Mouse (Mus musculus): ENCODE data around the gene Lim2. TPM values are rescaled to one million over a fixed set of nuclear protein-coding genes. Genes with fewer than 3 reads are reported as not detected.
A peak's percentile ranks its signal among the peaks of the same experiment; 100 is the strongest.
"Not testable (repeated sequence)": the region's sequence is repeated elsewhere in the genome, so short reads cannot be mapped to it uniquely, and the experiment has no call there.

Gene Lim2
- not detected in 2 replicates for polyA plus RNA-seq (2015; fragmentation: Nextera tagmentation; extraction: Ambion mirVana)

DNA sequence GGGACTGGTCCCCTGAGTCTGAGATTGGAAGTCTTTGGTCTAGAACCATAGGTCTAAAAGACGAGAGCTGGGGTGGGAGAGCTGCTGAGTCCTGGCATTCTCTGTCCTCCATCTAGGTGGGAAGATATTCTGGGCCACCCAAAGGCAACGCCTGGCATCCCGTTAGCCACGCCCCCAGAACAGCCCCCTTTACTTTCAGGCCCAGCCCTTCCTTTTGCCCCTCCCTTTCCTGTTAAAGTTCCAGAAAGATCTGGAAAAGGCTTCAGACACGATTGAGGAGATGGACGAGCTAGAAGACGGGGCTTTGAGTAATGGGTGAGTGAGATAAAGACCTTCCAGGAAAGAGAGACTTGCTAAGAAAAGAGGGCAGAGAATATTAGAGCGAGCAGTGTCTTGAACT, at the start of gene Lim2:
Gene Lim2 (plus strand): TSS at position 265 of the 400 bp plus-strand sequence.
- no peak for DNase-seq (ENCODE audit: low spot score)

DNA sequence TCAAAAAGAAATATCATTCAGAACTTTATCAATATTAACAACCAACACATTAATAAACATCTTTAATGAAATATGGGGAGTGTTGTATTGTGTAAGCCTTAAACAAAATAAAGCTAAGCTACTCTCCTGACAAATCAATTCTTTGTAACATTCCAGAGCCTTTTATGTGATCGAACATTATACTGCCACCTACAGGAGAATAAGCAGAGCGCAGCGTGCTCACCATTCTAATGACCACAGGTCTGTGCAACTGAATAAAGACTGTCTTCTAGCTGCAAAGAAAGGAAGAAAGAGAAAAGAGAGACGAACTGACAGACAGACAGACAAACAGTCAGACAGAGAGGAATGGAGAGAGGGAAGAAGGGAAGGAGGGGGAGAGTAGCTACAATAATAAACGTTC, 49.2 kb upstream of the Lim2 start:
- peak; percentile 28 for DNase-seq (ENCODE audit: low spot score)

DNA sequence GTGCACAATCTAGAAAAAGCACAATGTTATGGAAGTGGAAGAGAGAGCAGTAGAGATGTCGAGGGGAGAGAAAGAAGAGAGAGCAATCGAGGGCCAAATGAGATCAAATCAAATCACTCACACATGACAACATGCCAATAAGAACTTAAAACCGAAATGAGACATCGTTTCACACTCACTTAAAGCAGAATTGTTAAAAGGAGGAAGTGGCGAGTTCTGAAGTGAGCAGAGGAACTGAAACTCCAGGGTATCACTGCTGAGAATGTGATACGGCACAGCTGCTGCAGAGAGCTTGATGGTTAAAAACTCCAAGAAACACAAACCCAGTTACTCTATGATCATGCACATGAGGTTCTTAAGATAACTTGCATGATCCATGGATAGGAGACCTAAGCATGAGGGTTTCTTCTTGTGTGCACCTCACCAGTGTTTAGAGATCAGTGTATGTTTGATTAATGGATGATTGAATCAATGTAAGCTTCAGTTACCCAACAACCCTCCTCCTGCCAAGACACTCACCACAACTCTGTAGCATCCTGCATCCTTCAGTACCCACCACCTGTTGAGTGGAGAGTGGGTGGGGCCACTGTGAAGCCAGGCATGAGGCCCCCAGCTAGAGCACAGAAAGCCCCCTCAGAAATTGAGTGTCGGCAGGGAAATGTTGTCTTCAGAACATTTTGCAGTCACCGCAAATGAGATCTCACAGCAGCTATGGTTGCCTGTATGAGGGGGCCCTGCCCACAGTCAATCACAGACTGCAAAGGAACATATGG, 34.9 kb upstream of the Lim2 start:
- peak; percentile 8 for DNase-seq (ENCODE audit: low spot score)

DNA sequence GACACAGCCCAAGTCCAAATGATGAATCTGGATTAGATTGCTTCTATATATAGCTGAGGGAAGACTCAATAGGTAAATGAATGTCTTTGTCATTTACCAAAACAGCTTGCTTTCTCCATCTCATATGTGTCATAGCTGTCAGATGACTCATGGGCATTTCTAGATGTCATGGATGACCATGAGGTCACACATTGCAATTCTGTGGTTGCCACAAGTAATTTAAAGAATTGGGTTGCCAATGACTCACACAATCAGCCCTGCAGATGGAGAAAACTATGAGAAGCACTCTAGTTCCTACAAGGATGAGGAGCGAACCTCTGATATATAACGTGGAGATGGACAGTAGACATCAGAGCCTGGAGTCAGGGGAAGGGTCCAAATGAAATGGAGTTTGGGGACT, 28.0 kb upstream of the Lim2 start:
- DNase-seq (ENCODE audit: low spot score) = no peak

DNA sequence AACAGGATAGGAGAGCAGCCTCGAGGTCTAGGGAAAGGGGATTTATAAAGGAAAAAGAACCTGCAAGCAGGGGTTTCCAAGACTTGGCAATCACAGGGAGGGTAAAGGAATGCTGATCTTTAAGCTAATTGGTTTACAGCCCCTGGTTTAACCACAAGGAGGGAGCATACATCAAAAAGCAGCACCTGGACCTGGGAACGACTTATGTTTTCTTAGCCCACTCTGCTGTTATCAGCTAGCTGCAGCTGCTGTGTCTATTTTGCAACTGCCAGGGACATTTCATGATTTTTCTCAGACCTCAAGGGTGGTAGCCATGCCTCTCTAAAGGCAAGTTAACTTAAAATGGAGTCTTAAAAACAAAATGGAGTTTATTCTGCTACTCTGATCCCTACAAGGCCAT, 24.8 kb upstream of the Lim2 start:
- DNase-seq (ENCODE audit: low spot score) = no peak

DNA sequence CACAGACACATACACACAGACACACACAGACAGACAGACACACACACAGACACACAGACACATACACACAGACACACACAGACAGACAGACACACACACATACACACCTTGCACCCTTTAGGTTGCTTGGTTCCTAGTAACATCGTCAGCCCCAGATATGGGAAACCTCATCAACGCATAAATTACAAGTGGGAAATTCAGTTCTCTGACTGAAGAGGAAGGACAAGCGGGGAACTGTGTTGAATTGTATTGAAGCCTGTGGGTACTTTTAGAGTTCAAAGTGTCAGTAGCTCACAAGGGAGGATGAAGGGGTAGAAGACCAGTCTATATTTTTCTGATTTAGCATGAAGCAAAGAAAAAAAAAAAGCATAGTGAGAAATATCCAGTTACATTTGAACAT, 19.9 kb upstream of the Lim2 start:
- DNase-seq (ENCODE audit: low spot score) = no peak

DNA sequence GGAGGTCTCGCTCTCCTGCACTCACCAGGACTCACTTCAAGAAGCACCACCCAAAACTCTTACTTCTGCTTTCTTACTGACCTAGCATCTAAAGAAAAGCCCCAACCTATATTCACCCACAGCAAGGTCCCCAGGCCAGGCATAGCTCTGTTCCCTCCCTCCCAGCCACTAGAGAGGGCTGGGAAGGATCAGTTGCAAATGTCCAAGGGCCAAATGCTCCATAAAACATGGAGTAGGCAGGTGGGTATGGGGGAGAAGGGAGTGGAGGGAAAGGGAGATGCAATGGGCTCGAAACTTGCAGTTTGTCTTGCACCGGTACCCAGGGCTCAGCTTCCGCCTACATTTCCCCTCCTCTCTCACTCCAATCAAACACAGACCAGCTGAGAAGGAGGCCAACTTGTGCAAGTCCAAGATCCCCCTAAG, 19.3 kb upstream of the Lim2 start, which contains the start of gene Siglecg:
Gene Siglecg (plus strand): TSS at position 74 of the 423 bp plus-strand sequence.
- DNase-seq (ENCODE audit: low spot score) = no peak

DNA sequence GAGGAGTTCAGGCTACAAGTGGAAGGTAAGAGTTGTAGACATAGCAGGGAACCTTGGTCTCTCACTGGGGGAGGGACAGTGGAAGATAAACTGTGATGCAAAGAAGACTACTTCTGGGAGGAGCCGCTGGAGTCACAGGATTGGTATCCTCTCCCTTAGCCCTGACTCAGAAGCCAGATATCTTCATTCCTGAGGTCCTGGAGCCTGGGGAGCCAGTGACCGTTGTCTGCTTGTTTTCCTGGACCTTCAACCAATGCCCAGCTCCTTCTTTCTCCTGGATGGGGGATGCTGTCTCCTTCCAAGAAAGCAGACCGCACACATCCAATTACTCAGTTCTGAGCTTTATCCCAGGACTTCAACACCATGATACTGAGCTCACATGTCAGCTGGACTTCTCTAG, 18.4 kb upstream of the Lim2 start:
- DNase-seq (ENCODE audit: low spot score) = no peak

DNA sequence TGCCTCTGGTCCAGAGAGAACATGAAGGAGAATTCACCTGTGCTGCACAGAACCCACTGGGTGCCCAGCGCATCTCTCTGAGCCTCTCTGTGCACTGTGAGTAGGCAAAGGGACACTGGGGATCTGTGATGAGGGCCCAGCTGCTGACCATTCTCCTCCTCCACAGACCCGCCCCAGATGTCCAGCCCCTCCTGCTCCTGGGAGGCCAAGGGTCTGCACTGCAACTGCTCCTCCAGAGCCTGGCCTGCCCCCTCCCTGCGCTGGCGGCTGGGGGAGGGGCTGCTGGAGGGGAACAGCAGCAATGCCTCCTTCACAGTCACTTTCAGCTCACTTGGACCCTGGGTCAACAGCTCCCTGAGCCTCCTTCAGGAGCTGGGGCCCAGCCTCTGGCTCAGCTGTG, 15.7 kb upstream of the Lim2 start:
- DNase-seq (ENCODE audit: low spot score) = not testable (repeated sequence)

DNA sequence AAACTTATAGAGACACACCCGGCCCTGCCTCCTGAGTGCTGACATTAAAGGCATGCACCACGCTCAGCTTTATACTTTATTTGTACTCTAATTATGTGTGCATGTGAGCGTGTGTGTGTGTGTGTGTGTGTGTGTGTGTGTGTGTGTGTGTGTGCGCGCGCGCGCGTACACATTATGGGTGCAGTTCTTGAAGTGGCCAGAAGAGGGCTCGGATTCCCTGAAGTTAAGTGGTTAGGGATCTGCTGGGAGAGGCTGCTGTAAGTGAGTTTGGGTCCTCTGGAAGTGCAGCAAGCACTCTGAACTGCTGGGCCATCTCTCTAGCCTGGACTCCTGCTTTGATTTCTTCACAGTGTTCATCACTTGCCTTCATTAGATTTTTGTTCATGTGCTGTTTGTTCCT, 10.2 kb upstream of the Lim2 start:
- DNase-seq (ENCODE audit: low spot score) = no peak

DNA sequence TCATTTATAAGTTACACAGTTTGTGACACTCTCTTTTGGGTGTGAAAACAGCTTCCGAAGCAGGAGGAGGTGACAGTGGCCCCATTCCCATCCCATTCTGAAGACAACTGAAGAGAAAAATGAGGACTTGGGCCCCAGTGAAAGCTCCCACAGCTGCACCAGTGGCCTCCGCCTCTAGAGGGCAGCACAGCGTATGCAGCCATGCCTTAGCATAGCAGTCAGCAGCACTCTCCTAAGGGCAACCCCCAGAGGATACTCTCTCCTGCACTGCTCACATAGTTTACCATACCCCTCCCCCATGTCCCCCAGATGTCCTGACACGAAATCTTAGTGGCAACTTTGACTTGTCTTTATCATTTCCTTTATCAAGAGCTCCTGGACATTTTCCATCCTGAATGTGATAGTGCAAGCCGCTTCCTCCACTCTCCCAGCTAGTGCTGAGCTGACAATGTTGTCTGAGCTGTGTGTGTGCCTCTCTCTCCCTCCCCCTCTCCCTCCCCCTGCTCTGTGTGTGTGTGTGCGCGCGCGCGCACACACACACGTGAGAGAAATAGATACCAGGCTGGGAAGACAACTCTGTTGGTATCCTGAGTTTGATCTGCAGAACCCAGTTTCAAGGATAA, 4.4 kb upstream of the Lim2 start:
- DNase-seq (ENCODE audit: low spot score) = peak; percentile 85

DNA sequence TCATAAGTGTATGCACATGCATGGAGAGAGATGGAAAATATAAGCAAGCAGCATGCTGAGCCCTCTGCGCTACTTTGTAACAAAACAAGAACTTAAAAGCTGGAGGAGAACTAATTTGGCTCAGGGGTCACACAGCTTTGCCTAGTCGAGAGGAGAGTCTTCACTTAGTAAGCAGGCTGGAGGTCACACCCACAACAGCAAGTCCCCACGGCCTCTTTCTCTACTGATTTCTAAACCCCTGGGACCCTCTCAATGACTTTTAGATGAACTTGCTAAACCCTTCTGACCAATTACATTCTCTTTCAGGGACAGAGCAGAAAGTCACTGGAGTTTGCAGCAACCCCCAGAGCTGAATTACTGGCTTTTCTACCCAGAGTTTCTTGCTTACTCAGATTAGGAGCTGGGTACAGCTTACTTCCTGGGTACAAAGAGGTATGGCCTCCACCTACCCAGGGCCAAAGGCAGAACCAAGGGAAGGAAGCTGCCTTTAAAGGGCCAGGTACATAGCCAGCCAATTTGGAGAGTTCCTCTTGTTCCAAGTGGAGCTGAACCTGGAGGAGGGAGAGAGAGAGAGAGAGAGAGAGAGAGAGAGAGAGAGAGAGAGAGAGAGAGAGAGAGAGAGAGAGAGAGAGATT, 3.4 kb upstream of the Lim2 start:
- peak; percentile 42 for DNase-seq (ENCODE audit: low spot score)

DNA sequence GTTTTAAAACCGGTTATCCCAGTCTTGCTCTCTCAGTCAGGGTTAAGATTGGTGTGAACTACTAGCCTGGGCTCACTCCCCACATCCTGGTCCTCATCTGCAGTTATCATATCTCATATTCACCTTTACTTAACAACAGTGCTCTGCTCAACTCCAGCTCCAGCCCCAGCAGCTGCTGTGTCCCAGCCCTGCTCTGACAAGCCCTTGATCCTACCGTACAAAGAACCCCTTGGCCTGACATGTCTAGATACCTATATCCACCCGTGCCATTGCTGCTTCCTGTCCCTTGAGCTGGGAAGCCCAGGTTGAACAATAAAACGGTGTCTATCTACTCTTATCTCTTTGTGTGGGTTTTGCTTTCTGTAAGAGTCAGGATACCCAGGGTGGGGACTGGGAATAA, 2.0 kb downstream of the Lim2 start:
- DNase-seq (ENCODE audit: low spot score) = no peak

DNA sequence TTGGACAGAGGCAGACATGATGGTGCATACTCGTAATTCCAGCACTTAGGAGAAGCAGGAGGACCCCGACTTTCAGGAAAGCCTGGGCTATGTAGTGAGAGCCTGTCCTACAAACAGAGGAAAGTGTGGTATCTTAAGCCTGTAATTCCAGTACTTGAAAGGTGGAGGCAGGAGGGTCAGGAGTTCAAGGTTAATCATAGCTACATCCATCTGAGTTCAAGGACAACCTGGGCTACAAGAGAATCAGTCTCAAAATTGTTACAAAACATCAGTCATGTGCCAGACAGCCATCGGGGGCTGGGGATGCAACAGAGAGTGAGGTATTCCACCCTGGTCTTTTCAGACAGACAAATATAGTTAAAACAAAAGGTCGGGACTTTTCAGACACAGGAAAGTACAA, 5.4 kb downstream of the Lim2 start:
- no peak for DNase-seq (ENCODE audit: low spot score)

DNA sequence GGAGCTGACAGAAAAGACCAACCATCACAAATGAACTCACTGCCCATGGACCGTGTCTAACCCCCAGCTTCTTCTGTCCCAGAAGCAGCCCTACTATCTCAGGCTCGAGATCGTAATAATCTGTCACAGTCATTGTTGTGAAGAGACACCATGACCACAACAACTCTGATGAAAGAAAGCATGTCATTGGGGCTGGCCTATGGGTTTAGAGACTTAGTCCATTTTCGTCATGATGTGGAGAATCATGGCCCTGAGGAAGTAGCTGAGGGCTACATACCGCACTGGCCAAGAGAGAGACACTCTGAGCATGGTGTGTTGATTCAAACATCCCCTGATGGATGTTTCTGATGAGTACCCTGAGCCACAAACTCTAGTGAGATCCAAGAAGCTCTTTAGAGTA, 7.2 kb downstream of the Lim2 start:
- DNase-seq (ENCODE audit: low spot score) = no peak

DNA sequence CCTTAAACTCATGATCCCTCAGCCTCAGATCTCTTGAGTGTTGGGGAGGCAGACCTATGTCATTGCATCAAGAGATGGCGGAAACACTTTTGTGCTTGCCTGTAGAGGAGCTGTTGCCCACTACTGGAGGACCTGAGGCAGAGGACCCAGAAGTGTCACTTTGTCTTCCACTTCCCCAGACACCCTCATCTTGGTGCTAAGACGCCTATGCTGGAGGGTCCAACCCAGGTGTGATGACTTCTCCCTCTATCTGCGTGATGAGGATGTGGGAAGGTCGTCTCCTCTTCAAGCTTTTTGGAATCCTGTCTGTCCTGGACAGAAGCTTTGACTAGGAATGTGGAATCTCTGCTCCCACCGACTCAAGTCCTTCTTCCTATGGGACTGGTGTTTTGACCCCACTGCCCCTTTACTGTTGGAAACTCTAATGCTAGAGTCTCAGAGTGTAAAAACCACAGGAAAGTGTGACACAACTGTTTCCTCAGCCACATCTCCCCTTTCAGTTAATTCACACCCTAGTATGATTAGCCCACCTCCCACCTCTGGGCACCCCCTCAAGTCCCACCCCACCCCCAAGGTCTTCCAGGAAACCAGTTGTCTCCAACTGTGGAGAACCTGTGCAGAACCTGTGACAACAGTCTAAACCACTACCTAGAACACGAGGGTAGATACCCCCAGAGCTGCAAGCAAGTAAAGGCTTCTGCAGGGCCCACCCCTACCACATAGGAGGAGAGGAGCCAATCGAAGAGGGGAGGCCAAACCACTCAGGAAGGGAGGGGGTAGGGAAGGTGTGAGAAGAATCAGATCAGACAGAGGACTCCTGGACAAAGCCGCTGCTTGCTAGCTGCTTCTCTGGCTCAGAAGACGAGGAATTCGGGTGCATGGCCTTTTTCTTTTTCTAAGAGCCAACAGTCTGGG, 9.1 kb downstream of the Lim2 start, which contains the start of gene Nkg7:
Gene Nkg7 (plus strand): TSS at position 733 of the 915 bp plus-strand sequence.
- peak; percentile 33 for DNase-seq (ENCODE audit: low spot score)

DNA sequence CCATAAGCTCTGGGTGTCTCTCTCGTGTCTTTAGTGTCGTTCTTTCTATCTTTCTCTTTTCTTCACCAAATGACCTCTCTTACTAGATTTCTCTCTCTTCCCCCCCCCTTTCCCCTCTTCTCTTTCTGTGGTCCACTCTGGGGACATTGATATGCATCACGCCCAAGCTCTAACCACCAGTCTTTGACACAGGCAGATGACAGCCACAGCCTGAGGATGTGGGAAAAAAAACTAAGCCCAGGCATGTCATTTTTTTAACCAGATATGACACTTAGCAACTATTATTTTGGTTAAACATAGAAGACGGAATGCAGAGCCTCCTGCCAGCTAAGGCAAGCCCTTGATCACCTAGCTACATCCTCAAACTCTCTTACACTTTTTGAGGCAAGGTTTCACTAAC, 11.1 kb downstream of the Lim2 start:
- no peak for DNase-seq (ENCODE audit: low spot score)

DNA sequence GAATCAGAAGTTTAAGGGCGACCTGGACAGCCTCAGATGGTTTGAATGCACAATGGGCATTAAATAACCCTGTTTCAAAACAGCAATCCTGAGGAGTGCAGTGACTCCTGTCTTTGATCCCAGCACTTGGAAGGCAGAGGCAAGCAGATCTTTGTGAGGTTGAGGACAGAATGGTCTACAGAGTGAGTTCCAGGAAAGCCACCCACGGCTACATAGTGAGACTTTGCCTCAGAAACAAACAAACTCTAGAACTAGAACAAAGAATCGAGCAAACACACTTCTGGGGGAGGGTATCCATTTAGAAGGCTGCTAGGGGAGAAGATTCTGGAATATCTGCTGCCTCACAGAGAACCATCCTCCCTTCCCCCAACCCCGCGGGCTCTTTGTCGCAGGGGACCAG, 13.0 kb downstream of the Lim2 start, which contains the start of gene Cldnd2:
Gene Cldnd2 (plus strand): TSS at position 301 of the 400 bp plus-strand sequence.
- DNase-seq (ENCODE audit: low spot score) = no peak

DNA sequence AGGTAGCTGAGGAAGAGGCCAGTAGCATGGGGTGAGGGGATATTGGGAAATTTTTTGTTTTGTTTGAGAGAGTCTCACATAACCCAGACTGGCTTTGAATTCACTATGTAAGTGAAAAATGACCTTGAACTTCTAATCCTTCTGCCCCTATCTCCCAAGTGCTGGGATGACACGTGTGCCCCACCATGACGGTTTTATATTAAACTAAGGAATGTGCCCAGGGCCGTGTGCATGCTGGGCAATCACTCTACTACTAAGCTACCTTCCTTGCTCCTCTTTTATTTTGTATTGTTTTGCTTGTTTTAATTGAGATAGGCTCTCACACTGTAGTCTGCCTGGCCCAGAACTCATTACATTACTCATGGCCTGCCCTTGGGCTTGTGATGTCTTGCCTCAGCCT, 13.6 kb downstream of the Lim2 start:
- DNase-seq (ENCODE audit: low spot score) = no peak

DNA sequence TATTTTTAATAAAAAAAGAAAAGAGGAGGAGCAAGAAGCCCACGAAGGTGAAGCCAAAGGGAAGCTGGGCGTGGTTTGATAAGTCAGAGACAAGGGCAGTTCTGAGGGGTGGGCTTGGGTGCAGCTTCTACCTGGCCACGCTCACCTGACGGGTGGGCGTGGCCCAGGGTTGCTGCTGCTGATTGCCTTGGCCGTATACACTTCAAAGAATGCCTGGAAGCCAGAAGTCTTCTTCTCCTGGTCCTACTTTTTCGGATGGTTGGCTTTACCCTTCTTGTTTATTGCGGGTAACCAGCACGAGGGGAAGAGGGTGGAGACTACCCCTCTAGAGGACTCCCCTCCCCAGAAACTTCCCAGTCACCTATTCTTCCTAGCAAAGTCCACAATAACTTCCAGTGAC, 15.2 kb downstream of the Lim2 start:
- peak; percentile 4 for DNase-seq (ENCODE audit: low spot score)

All from thymus, postnatal 0 days (tissue).